Mouse (Mus musculus): ENCODE data around the gene Ablim1. TPM values are rescaled to one million over a fixed set of nuclear protein-coding genes. Genes with fewer than 3 reads are reported as not detected.

Gene Ablim1
- polyA plus RNA-seq, 1 experiment from 2014 or later: 63.2 TPM

- H3K4me1 ChIP-seq (replicated peaks): peaks cover 24% of the 10 kb centered on the region
- 89% methylated on average over 6 of the region's 6 CpGs for WGBS
- H3K27ac ChIP-seq (replicated peaks): no peak overlapping the region
- H3K27me3 ChIP-seq: no peaks in the 10 kb centered on the region
- H3K4me2 ChIP-seq: no peak overlapping the region
- no peak for ATAC-seq (ENCODE audit: low FRiP score, low read depth)
- no peak overlapping the region for H3K9ac ChIP-seq
- H3K36me3 ChIP-seq: no peaks in the 10 kb centered on the region
- H3K9me3 ChIP-seq: no peaks in the 10 kb centered on the region
- H3K4me3 ChIP-seq: no peak overlapping the region
Measured at GRCm38 (mm10) chr19:57357244-57357643, 42.5 kb upstream of the Ablim1 start.

- no peaks in the 10 kb centered on the region for H3K27me3 ChIP-seq
- H3K27ac ChIP-seq (replicated peaks): no peak overlapping the region
- WGBS: 79% methylated on average over 7 of the region's 7 CpGs
- no peak overlapping the region for H3K9ac ChIP-seq
- ATAC-seq (ENCODE audit: low FRiP score, low read depth): no peak
- H3K9me3 ChIP-seq: no peaks in the 10 kb centered on the region
- H3K36me3 ChIP-seq: no peaks in the 10 kb centered on the region
- peaks cover 21% of the 10 kb centered on the region for H3K4me1 ChIP-seq (replicated peaks)
- no peak overlapping the region for H3K4me2 ChIP-seq
- no peak overlapping the region for H3K4me3 ChIP-seq
Measured at GRCm38 (mm10) chr19:57356273-57356672, 41.6 kb upstream of the Ablim1 start.

GRCm38 (mm10) chr19:57355451-57356251 is 40.9 kb upstream of the Ablim1 start:
- H3K27me3 ChIP-seq: no peaks in the 10 kb centered on the region
- H3K27ac ChIP-seq (replicated peaks): peak overlapping the region; percentile 10; the same call in 1 of the 2 replicates
- no peak for ATAC-seq (ENCODE audit: low FRiP score, low read depth)
- 76% methylated on average over 16 of the region's 16 CpGs for WGBS
- H3K4me1 ChIP-seq (replicated peaks): peaks cover 21% of the 10 kb centered on the region
- no peak overlapping the region for H3K4me3 ChIP-seq
- no peak overlapping the region for H3K4me2 ChIP-seq
- H3K9ac ChIP-seq: no peak overlapping the region
- H3K36me3 ChIP-seq: no peaks in the 10 kb centered on the region
- H3K9me3 ChIP-seq: no peaks in the 10 kb centered on the region

- Histone ChIP-seq H3K9me3 (no peaks in the 10 kb centered on the region), H3K36me3 (no peaks in the 10 kb centered on the region), H3K4me1 (replicated peaks) (peaks cover 14% of the 10 kb centered on the region), H3K27ac (replicated peaks) (no peak overlapping the region), H3K9ac (no peak overlapping the region), H3K27me3 (no peaks in the 10 kb centered on the region), H3K4me2 (no peak overlapping the region), H3K4me3 (no peak overlapping the region)
- ATAC-seq (ENCODE audit: low FRiP score, low read depth): no peak
- 89% methylated on average over 6 of the region's 6 CpGs for WGBS
Measured at GRCm38 (mm10) chr19:57354715-57355114, 40.0 kb upstream of the Ablim1 start.

- Histone ChIP-seq H3K4me3 (no peak overlapping the region), H3K36me3 (no peaks in the 10 kb centered on the region), H3K4me2 (no peak overlapping the region), H3K4me1 (replicated peaks) (peaks cover 8% of the 10 kb centered on the region), H3K9me3 (no peaks in the 10 kb centered on the region), H3K27me3 (no peaks in the 10 kb centered on the region), H3K27ac (replicated peaks) (no peak overlapping the region), H3K9ac (no peak overlapping the region)
- no peak for ATAC-seq (ENCODE audit: low FRiP score, low read depth)
- WGBS: 88% methylated on average over 11 of the region's 11 CpGs
Measured at GRCm38 (mm10) chr19:57354050-57354449, 39.3 kb upstream of the Ablim1 start.

GRCm38 (mm10) chr19:57353228-57353627 is 38.5 kb upstream of the Ablim1 start:
- Histone ChIP-seq H3K4me2 (no peak overlapping the region), H3K36me3 (no peaks in the 10 kb centered on the region), H3K27ac (replicated peaks) (no peak overlapping the region), H3K4me1 (replicated peaks) (peaks cover 2% of the 10 kb centered on the region; the same call in 1 of the 2 replicates), H3K27me3 (no peaks in the 10 kb centered on the region), H3K9me3 (no peaks in the 10 kb centered on the region), H3K4me3 (no peak overlapping the region), H3K9ac (no peak overlapping the region)
- ATAC-seq (ENCODE audit: low FRiP score, low read depth): no peak
- 76% methylated on average over 10 of the region's 10 CpGs for WGBS

- Histone ChIP-seq H3K36me3 (no peaks in the 10 kb centered on the region), H3K9ac (no peak overlapping the region), H3K9me3 (no peaks in the 10 kb centered on the region), H3K4me1 (replicated peaks) (no peaks in the 10 kb centered on the region), H3K27ac (replicated peaks) (no peak overlapping the region), H3K4me2 (no peak overlapping the region), H3K4me3 (no peak overlapping the region), H3K27me3 (no peaks in the 10 kb centered on the region)
- WGBS: 89% methylated on average over 12 of the region's 12 CpGs
- no peak for ATAC-seq (ENCODE audit: low FRiP score, low read depth)
Measured at GRCm38 (mm10) chr19:57352337-57352935, 37.7 kb upstream of the Ablim1 start.

GRCm38 (mm10) chr19:57349096-57349495 is 34.4 kb upstream of the Ablim1 start:
- no peaks in the 10 kb centered on the region for H3K4me1 ChIP-seq (replicated peaks)
- no peak overlapping the region for H3K27ac ChIP-seq (replicated peaks)
- no peak overlapping the region for H3K4me3 ChIP-seq
- H3K27me3 ChIP-seq: no peaks in the 10 kb centered on the region
- no peak overlapping the region for H3K9ac ChIP-seq
- H3K9me3 ChIP-seq: no peaks in the 10 kb centered on the region
- no peaks in the 10 kb centered on the region for H3K36me3 ChIP-seq
- no peak for ATAC-seq (ENCODE audit: low FRiP score, low read depth)
- H3K4me2 ChIP-seq: no peak overlapping the region

GRCm38 (mm10) chr19:57344678-57345077 is 30.0 kb upstream of the Ablim1 start:
- Histone ChIP-seq H3K27ac (replicated peaks) (no peak overlapping the region), H3K4me1 (replicated peaks) (no peaks in the 10 kb centered on the region), H3K9ac (no peak overlapping the region), H3K9me3 (no peaks in the 10 kb centered on the region), H3K4me3 (no peak overlapping the region), H3K4me2 (no peak overlapping the region), H3K27me3 (no peaks in the 10 kb centered on the region), H3K36me3 (no peaks in the 10 kb centered on the region)
- ATAC-seq (ENCODE audit: low FRiP score, low read depth): no peak
- 80% methylated on average over 1 of the region's 1 CpGs for WGBS

GRCm38 (mm10) chr19:57343860-57344259 is 29.1 kb upstream of the Ablim1 start:
- Histone ChIP-seq H3K27ac (replicated peaks) (no peak overlapping the region), H3K9me3 (no peaks in the 10 kb centered on the region), H3K4me3 (no peak overlapping the region), H3K4me1 (replicated peaks) (no peaks in the 10 kb centered on the region), H3K36me3 (no peaks in the 10 kb centered on the region), H3K27me3 (no peaks in the 10 kb centered on the region), H3K9ac (no peak overlapping the region), H3K4me2 (no peak overlapping the region)
- 88% methylated on average over 5 of the region's 5 CpGs for WGBS
- no peak for ATAC-seq (ENCODE audit: low FRiP score, low read depth)

- ATAC-seq (ENCODE audit: low FRiP score, low read depth): no peak
- H3K4me2 ChIP-seq: no peak overlapping the region
- WGBS: 86% methylated on average over 8 of the region's 8 CpGs
Measured at GRCm38 (mm10) chr19:57340900-57341742, 26.4 kb upstream of the Ablim1 start.

GRCm38 (mm10) chr19:57339281-57339864 is 24.7 kb upstream of the Ablim1 start:
- no peaks in the 10 kb centered on the region for H3K36me3 ChIP-seq
- ATAC-seq (ENCODE audit: low FRiP score, low read depth): no peak
- 79% methylated on average over 13 of the region's 13 CpGs for WGBS
- H3K4me3 ChIP-seq: no peak overlapping the region
- no peak overlapping the region for H3K27ac ChIP-seq (replicated peaks)
- H3K4me1 ChIP-seq (replicated peaks): no peaks in the 10 kb centered on the region
- H3K9me3 ChIP-seq: no peaks in the 10 kb centered on the region
- H3K9ac ChIP-seq: no peak overlapping the region
- no peaks in the 10 kb centered on the region for H3K27me3 ChIP-seq
- no peak overlapping the region for H3K4me2 ChIP-seq

More at GRCm38 (mm10) chr19:57340900-57341742, 26.4 kb upstream of the Ablim1 start:
- no peak overlapping the region for H3K27ac ChIP-seq (replicated peaks)
- H3K4me1 ChIP-seq (replicated peaks): no peaks in the 10 kb centered on the region
- no peaks in the 10 kb centered on the region for H3K9me3 ChIP-seq
- no peaks in the 10 kb centered on the region for H3K27me3 ChIP-seq
- no peaks in the 10 kb centered on the region for H3K36me3 ChIP-seq
- H3K4me3 ChIP-seq: no peak overlapping the region
- H3K9ac ChIP-seq: no peak overlapping the region

Data from hindbrain, embryonic 15.5 days (tissue).